Mouse (Mus musculus): ENCODE measurements around the gene Olfr591. TPM values are rescaled to one million over a fixed set of nuclear protein-coding genes. Genes with fewer than 3 reads are reported as not detected.

The Olfr591 gene
- total RNA-seq (2023; ENCODE audit: inconsistent age), result not detected in 4 replicates

GRCm38 (mm10) chr7:103178240-103178639, at the start of gene Olfr591:
Olfr591 (minus strand) TSS chr7:103178340.

GRCm38 (mm10) chr7:103216696-103217095, 38.6 kb upstream of the Olfr591 start, which contains the start of gene Olfr594:
Olfr594 (plus strand) TSS chr7:103216996.

GRCm38 (mm10) chr7:103211562-103211961, 33.4 kb upstream of the Olfr591 start, which contains the start of gene Olfr593:
Olfr593 (plus strand) TSS chr7:103211862.

GRCm38 (mm10) chr7:103184503-103184902, 6.4 kb upstream of the Olfr591 start, which contains the start of gene Olfr592:
Olfr592 (plus strand) TSS chr7:103184803.

GRCm38 (mm10) chr7:103156256-103156655, 21.9 kb downstream of the Olfr591 start, which contains the start of gene Olfr589:
Olfr589 (minus strand) TSS chr7:103156356.

GRCm38 (mm10) chr7:103140579-103140978, 37.6 kb downstream of the Olfr591 start, which contains the start of gene Olfr588-ps1:
Olfr588-ps1 (plus strand) TSS chr7:103140879.

GRCm38 (mm10) chr7:103125538-103125937, 52.6 kb downstream of the Olfr591 start, which contains the start of gene Olfr586:
Olfr586 (minus strand) TSS chr7:103125638.

Other genes starting within 250 kb of the Olfr591 start
- not detected in 4 replicates for gene Olfr573-ps1, start 235.8 kb downstream of the Olfr591 start, total RNA-seq (2023; ENCODE audit: inconsistent age)
- not detected in 4 replicates for gene Olfr574, start 229.9 kb downstream of the Olfr591 start, total RNA-seq (2023; ENCODE audit: inconsistent age)
- not detected in 4 replicates for gene Olfr575, start 219.6 kb downstream of the Olfr591 start, total RNA-seq (2023; ENCODE audit: inconsistent age)
- not detected in 4 replicates for gene Olfr576, start 215.7 kb downstream of the Olfr591 start, total RNA-seq (2023; ENCODE audit: inconsistent age)
- not detected in 4 replicates for gene Olfr577, start 202.4 kb downstream of the Olfr591 start, total RNA-seq (2023; ENCODE audit: inconsistent age)
- gene Olfr578, start 189.0 kb downstream of the Olfr591 start, total RNA-seq (2023; ENCODE audit: inconsistent age), result not detected in 4 replicates
- gene Olfr582, start 140.3 kb downstream of the Olfr591 start, total RNA-seq (2023; ENCODE audit: inconsistent age), result not detected in 4 replicates
- gene Olfr583, start 127.0 kb downstream of the Olfr591 start, total RNA-seq (2023; ENCODE audit: inconsistent age), result not detected in 4 replicates
- not detected in 4 replicates for gene Olfr584, start 96.5 kb downstream of the Olfr591 start, total RNA-seq (2023; ENCODE audit: inconsistent age)
- gene Olfr585, start 80.6 kb downstream of the Olfr591 start, total RNA-seq (2023; ENCODE audit: inconsistent age), result not detected in 4 replicates
- not detected in 4 replicates for gene Olfr586, start 52.7 kb downstream of the Olfr591 start, total RNA-seq (2023; ENCODE audit: inconsistent age)
- not detected in 4 replicates for gene Olfr588-ps1, start 37.5 kb downstream of the Olfr591 start, total RNA-seq (2023; ENCODE audit: inconsistent age)
- not detected in 4 replicates for gene Olfr589, start 22.0 kb downstream of the Olfr591 start, total RNA-seq (2023; ENCODE audit: inconsistent age)
- gene Olfr592, start 6.5 kb upstream of the Olfr591 start, total RNA-seq (2023; ENCODE audit: inconsistent age), result not detected in 4 replicates
- not detected in 4 replicates for gene Olfr593, start 33.5 kb upstream of the Olfr591 start, total RNA-seq (2023; ENCODE audit: inconsistent age)
- gene Olfr594, start 38.7 kb upstream of the Olfr591 start, total RNA-seq (2023; ENCODE audit: inconsistent age), result not detected in 4 replicates
- not detected in 4 replicates for gene Usp17ld, start 74.2 kb upstream of the Olfr591 start, total RNA-seq (2023; ENCODE audit: inconsistent age)
- gene Olfr596, start 127.3 kb upstream of the Olfr591 start, total RNA-seq (2023; ENCODE audit: inconsistent age), result not detected in 4 replicates
- gene Olfr597, start 138.0 kb upstream of the Olfr591 start, total RNA-seq (2023; ENCODE audit: inconsistent age), result not detected in 4 replicates
- not detected in 4 replicates for gene Olfr598, start 145.2 kb upstream of the Olfr591 start, total RNA-seq (2023; ENCODE audit: inconsistent age)
- gene Olfr599, start 157.6 kb upstream of the Olfr591 start, total RNA-seq (2023; ENCODE audit: inconsistent age), result not detected in 4 replicates
- not detected in 4 replicates for gene Olfr600, start 171.3 kb upstream of the Olfr591 start, total RNA-seq (2023; ENCODE audit: inconsistent age)
- gene Olfr601, start 184.3 kb upstream of the Olfr591 start, total RNA-seq (2023; ENCODE audit: inconsistent age), result not detected in 4 replicates
- gene Olfr603, start 207.8 kb upstream of the Olfr591 start, total RNA-seq (2023; ENCODE audit: inconsistent age), result not detected in 4 replicates
- gene Usp17lc, start 236.7 kb upstream of the Olfr591 start, total RNA-seq (2023; ENCODE audit: inconsistent age), result not detected in 4 replicates